Mouse (Mus musculus): Measurements from ENCODE around the gene Nlrp14.

The Nlrp14 gene

DNA sequence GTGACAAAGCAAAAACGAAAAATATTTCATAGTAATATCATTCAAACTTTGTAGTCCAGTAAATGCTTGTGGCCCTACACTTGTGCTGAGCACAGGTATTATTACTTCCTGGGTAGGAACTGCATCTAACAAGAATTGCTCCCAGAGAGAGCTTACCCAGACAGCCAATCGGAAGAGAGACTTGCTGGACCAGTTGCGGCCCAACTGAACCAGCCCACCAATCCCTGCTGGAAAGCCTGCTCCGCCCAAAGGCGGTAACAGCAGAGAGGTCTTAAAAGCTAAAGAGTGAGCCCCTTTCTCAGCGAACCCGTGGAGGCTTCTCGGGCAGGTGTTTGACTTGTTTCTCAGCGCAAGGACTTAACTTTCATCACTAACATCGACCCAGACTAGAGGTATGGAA lies at the start of gene Nlrp14:
Gene Nlrp14, plus strand, starts transcription at position 301 of the 400 bp plus-strand sequence.
- in situ Hi-C loops (cut with MboI, MseI) = no loop called here

DNA sequence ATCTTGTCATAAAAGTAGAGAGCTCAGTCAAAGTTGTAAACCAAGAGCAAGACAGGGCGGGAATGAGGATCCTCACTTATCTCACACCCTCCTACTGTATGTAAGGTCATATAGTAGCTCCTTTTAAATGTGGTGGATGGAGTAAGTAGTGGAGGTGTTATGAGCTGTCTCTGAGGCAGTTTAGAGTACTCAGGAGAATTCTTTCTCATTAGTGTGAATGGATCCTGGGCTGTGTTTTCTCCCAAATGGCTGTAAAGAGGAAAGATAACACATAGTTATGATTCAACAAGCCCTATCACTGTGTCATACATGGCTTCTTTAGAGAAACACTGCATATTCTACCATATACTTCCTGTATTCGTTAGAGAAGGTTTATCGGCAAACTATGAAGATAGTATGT lies 35.8 kb upstream of the Nlrp14 start, which contains the start of gene Olfr715:
Gene Olfr715, minus strand, starts transcription at position 101 of the 400 bp plus-strand sequence.
- in situ Hi-C loops (cut with MboI, MseI) = loop anchor here in 1 of 2 experiments (10.0 kb wide), 1 partner anchor 1864 kb away; no protein-coding TSS in a partner anchor

DNA sequence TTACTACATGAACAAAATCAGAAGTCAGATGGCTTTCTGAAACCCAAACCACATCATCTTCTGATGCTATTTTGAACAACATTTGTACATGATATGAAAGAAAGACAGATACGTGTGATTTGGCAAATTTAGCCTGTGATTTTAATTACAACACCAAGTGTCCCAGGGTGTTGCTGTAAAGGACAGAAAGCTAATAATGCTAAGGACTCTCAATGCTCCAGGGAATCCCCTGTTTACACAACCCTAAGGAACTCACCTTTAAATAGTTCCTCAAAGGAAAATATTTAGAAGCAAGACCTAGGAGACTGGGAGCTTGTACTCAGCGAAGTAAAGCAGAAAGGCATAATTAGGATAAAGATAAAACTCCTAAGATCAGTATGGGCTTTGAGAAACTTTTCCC lies 28.8 kb upstream of the Nlrp14 start, which contains the start of gene Olfr716:
Gene Olfr716, plus strand, starts transcription at position 301 of the 400 bp plus-strand sequence.
- in situ Hi-C loops (cut with MboI, MseI) = loop anchor here in 1 of 2 experiments (10.0 kb wide), 1 partner anchor 1857 kb away; no protein-coding TSS in a partner anchor

DNA sequence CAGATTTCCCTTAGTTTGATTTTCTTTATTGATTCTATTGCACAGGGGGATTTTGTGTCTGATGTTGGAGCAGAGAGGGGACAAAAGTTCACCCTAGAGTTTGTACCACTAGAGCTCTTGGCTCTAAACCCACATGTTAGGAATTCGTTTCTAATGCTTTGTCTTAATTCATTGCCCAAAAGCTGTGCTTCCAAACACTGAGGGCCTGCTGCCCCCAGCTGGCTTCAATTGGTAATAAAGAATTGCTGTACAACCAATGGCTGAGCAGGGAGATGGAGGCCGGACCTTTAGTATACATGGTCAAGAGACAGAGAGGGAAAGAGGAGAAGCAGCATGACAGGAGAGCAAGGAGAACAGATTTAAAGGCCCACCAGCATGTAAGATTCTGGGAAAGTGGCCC lies 13.6 kb downstream of the Nlrp14 start:
- in situ Hi-C loops (cut with MboI, MseI) = no loop called here

DNA sequence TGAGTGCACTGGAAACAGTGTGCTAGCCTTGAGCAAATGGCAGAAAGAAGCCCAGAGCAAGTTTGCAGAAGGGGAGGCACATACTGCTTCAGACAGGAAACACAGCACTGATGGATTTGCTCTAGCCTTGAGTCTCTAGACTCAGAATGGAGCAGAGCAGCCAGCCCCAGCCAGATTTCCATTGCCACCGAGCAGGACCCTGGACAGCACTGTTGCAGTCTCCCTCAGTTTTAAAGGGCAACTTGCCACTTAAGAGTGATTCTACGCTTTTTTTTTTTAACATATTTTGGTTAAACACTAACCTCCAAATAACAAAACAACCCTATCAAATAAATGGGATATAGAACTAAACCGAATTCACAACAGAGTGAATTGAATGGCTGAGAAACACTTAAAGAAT lies 35.0 kb downstream of the Nlrp14 start:
- in situ Hi-C loops (cut with MboI, MseI) = no loop called here

DNA sequence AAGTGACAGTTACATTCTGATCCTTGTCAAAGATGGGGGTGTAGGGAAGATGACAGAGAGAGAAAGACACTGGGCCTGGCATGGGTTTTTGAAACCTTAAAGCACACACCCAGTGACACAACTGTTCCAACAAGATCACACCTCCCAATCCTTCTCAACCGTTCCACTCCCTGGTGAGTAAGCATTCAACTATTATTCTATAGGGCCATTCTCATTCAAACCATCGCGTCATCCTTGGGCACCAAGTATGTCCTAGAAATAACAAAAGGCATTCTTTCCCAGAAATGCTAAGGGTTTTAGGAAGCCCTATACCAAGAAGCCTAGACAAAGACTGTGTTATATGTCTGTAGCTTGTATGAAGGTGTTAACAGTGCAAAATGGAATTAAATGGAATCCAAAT lies 41.1 kb downstream of the Nlrp14 start:
- in situ Hi-C loops (cut with MboI, MseI) = no loop called here

DNA sequence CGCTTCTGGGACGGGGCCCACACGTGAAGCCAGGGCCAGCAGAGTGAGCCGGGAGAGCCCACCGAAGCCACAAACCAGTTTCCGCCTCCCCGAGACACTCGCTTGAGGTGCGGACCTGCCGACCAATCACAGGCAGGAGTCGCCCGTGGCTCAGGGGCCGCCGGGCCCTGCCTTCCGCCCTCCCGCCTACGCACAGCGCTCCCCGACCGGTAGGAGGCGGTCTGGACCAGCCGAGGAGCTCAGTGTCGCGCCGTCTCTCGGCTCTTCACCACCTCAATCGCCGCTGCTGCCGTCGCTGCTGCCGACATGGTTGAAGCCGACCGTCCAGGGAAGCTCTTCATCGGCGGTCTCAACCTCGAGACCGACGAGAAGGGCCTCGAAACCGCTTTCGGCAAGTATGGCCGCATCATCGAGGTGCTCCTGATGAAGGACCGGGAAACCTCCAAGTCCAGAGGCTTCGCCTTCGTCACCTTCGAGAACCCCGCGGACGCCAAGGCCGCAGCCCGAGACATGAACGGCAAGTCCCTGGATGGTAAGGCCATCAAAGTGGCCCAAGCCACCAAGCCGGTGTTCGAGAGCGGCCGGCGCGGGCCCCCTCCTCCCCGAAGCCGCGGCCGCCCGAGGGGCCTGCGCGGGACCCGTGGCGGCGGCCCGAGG lies 42.5 kb downstream of the Nlrp14 start, which contains the start of gene Rbmxl2:
Gene Rbmxl2, plus strand, starts transcription at position 242 of the 657 bp plus-strand sequence.
- in situ Hi-C loops (cut with MboI, MseI) = no loop called here

DNA sequence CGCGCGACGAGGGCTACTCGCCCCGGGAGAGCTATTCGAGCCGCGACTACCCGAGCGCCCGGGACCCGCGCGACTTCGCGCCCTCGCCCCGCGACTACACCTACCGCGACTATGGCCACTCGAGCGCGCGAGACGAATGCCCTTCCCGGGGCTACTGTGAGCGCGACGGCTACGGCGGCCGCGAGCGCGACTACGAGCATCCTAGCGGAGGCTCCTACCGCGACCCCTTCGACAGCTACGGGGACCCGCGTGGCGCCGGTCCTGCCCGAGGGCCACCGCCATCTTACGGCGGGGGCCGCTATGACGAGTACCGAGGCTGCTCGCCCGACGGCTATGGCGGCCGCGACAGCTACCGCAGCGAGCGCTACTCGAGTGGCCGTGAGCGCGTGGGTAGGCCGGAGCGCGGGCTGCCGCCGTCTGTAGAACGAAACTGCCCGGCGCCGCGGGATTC lies 43.4 kb downstream of the Nlrp14 start:
- in situ Hi-C loops (cut with MboI, MseI) = no loop called here

DNA sequence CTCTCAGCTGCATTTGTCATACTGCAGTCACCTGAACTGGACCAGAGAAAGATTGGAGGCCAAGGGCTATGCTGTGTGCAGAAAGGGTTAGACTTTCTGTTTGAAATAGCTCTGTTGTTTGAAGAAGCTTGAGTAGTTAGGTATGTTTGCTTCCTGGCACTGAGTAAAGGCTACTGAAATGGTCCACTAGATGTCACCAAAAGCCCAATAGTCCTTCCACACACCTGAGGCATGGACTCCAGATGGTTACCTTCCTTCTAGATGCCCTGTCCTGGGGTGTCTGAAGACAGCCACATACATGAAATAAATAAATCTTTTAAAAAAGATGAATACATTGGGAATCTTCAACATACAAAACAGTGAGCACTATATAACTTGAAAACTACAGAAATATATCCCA lies 48.9 kb downstream of the Nlrp14 start:
- in situ Hi-C loops (cut with MboI, MseI) = no loop called here

DNA sequence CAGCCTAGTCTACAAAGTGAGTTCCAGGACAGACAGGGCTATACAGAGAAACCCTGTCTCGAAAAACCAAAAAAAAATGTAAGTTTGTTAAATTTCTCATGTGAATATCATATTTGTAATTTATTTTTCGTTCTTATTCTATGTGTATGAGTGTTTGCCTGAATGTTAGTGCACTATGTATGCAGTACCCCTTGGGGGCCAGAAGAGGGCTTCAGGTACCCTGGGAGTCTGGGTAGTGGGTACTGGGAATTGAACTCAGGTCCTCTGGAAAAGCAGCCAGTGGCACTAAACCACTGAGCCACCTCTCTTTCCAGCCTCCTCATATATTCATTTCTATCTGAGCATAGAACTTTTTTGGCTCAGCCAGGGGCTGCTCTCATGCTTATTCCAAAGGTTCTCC lies 50.1 kb downstream of the Nlrp14 start:
- in situ Hi-C loops (cut with MboI, MseI) = no loop called here

DNA sequence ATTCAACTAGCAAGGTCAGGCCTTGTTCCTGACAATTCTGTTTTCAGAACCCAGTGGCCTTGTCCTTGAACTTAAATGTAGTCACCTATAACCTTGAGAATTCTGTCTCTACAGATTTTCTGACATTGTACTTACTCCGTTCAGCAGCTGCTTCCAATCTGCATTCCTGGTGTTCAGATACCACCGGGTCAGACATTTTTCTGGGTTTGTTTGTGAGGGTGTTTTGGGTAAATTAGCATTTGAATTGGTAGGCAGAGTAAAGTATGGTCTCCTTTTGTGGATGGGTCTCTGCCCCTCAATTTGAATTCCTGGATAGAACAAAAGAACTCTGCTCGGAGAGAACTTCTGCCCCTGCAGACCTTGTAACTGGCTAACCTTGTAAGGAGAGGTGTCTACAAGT lies 70.1 kb downstream of the Nlrp14 start:
- in situ Hi-C loops (cut with MboI, MseI) = no loop called here

DNA sequence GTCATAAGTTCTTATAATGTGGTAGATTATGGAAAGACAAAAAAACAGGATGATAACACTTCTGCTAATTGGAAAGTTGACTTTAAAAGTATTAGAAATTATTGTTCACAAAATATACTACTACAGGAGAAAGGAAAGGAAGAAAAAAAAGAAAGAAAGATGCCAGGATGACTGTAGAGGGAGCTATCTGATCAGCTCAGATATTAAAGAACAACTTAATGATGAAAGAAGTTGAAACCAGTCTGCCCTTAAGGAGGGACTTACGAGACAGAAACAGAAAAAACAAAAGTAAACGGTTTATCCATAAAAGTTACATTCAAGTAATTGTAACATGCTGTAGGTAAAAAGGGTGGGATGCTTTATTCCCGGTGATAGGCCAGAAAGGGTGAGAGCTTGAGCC lies 70.7 kb downstream of the Nlrp14 start:
- in situ Hi-C loops (cut with MboI, MseI) = no loop called here

DNA sequence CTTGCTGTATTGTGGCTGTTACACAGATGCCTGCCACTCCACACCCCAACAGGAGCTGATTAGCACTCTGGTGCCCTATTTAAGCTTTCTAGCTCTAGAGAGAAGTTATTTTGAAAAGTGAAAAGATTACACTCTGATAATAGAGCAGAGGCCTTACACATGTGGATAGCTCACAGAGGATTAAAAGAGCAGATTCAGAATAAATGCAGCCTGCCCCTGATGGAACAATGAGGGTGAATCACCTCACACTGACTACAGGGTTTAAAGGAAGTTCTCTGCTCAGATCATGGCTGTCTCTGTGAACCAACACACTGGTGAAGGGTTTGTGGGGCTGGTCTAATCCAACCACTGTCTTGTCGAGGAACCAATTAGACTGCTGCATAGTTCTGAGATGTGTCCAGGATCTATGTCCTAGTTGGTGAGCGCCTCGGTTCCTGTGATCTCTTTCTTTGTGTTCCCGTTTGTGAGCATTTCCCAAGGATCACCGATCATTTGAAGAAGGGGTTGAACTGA lies 74.6 kb downstream of the Nlrp14 start:
- in situ Hi-C loops (cut with MboI, MseI) = loop anchor here in 1 of 2 experiments (5.0 kb wide), 1 partner anchor 51 kb away; no protein-coding TSS in a partner anchor
